Comparison of ENCODE assay signal across 21 mouse cellular contexts in the genomic region with DNA sequence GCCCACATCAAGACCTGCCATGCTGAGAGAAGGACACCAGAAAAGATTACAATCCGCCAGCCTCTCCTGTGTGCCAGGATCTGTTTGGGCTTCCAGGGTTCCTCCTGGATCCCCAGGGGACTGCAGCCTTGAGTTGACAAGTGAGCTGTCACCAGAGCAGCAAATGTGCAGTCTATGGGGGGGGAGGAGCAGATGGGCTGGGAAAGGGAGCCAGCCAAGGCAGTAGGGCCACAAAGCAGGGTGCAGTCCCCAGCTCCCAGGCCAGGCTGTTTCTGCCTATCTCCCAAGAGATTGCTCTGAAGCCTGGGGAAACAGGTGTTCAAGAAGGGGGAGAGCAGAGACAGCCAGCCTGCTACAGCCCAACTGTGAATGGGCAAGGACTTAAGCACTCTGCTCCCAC.
DNase-seq lines count a peak whose midpoint lies in the region; ATAC-seq and TF ChIP-seq lines count a peak whose summit lies in the region.
"Had no signal": no experiment of that assay in that cellular context is flagged by ENCODE, and none has a peak within 500 bp of the region (broad histone marks: within the 10 kb centered on the region; RNA-seq: fewer than 3 reads in every experiment).

No protein-coding gene starts in this region.

- no peaks in the 10 kb centered on the region for H3K9me3 ChIP-seq in heart, embryonic 12.5 days (replicated peaks)
- H3K9me3 ChIP-seq: heart, embryonic 13.5 days; liver, embryonic 13.5 days; midbrain, embryonic 10.5 days had no signal

- 81% methylated on average over 1 of the region's 1 CpGs for WGBS in heart, embryonic 12.5 days

- H3K27me3 ChIP-seq in heart, embryonic 12.5 days (replicated peaks) = no peaks in the 10 kb centered on the region
- H3K27me3 ChIP-seq: heart, embryonic 13.5 days; liver, embryonic 13.5 days; Patski had no signal

- 0 out of 2 replicates have a peak overlapping the region, but pooled peaks have one; percentile 15 for H3K27ac ChIP-seq in heart, embryonic 12.5 days (ENCODE audit: poor library complexity, severe bottlenecking)
- H3K27ac ChIP-seq: heart, embryonic 13.5 days; hindbrain, embryonic 14.5 days; kidney, postnatal 0 days; liver, embryonic 13.5 days; midbrain, embryonic 10.5 days had no signal

- peaks cover 87% of the 10 kb centered on the region for H3K36me3 ChIP-seq in heart, embryonic 12.5 days

- DNase-seq in adrenal gland, adult (ENCODE audit: inconsistent age in 2 of 2, low spot score in 1 of 2) = peak; percentile 82 to 86
- DNase-seq in adrenal gland, postnatal 4 days (ENCODE audit: low spot score in 2 of 2) = no peak
- DNase-seq in heart, postnatal 10 days = no peak
- peak; percentile 21 for DNase-seq in MN1 (ENCODE audit: low spot score)
- peak; percentile 64 for DNase-seq in brain, embryonic 14.5 days (ENCODE audit: low read depth)
- no peak for DNase-seq in spleen, postnatal 10 days (ENCODE audit: low spot score in 2 of 2)
- DNase-seq in gastrocnemius, postnatal 4 days (ENCODE audit: low spot score in 2 of 2) = no peak
- DNase-seq: cerebellum, adult 2 months; heart, adult 11 months; heart, postnatal 36 days; kidney, adult 11 months; liver, embryonic 13.5 days; lung, embryonic 14.5 days; lung, postnatal 4 days; right cerebral cortex, adult 18-20 months had no signal

- H3K9ac ChIP-seq in heart, embryonic 12.5 days = no peak overlapping the region
- H3K9ac ChIP-seq: heart, embryonic 13.5 days; hindbrain, embryonic 14.5 days; liver, embryonic 13.5 days; lung, embryonic 14.5 days had no signal

- TF ChIP-seq POLR2A in brain, embryonic 14.5 days (IDR thresholded peaks at IDR 0.05; ENCODE audit: borderline replicate concordance, extremely low read depth, insufficient read depth, insufficient read length, poor library complexity, severe bottlenecking) = no peak

- H3K4me1 ChIP-seq in heart, embryonic 12.5 days (replicated peaks) = peaks cover 27% of the 10 kb centered on the region

- no peak for TF ChIP-seq CTCF in brain, embryonic 14.5 days (IDR thresholded peaks at IDR 0.05; ENCODE audit: borderline replicate concordance, extremely low read depth, insufficient read depth, insufficient read length)

- no peak for ATAC-seq in heart, embryonic 12.5 days (ENCODE audit: insufficient number of reproducible peaks, low FRiP score)
- ATAC-seq: Patski had no signal

- H3K4me3 ChIP-seq in heart, embryonic 12.5 days = no peak overlapping the region
- H3K4me3 ChIP-seq: heart, embryonic 13.5 days; liver, embryonic 13.5 days; midbrain, embryonic 10.5 days had no signal

- no peak overlapping the region for H3K4me2 ChIP-seq in heart, embryonic 12.5 days
- H3K4me2 ChIP-seq: heart, embryonic 13.5 days; hindbrain, embryonic 14.5 days; liver, embryonic 13.5 days; lung, embryonic 14.5 days had no signal

- intact Hi-C loops in heart, postnatal 10 days (cut with DNase I) = no loop called here

Comparison
In these comparisons a context has a peak if more than half of its experiments do, and no peak if none do; other contexts are left out.
1. DNase-seq: peak in adrenal gland, adult (2 of 2), MN1 (single experiment) and brain, embryonic 14.5 days (single experiment); none in adrenal gland, postnatal 4 days (0 of 2), heart, postnatal 10 days (0 of 2), spleen, postnatal 10 days (0 of 2) and gastrocnemius, postnatal 4 days (0 of 2).